Comparison of ENCODE assay signal across 19 mouse cellular contexts in the genomic region with DNA sequence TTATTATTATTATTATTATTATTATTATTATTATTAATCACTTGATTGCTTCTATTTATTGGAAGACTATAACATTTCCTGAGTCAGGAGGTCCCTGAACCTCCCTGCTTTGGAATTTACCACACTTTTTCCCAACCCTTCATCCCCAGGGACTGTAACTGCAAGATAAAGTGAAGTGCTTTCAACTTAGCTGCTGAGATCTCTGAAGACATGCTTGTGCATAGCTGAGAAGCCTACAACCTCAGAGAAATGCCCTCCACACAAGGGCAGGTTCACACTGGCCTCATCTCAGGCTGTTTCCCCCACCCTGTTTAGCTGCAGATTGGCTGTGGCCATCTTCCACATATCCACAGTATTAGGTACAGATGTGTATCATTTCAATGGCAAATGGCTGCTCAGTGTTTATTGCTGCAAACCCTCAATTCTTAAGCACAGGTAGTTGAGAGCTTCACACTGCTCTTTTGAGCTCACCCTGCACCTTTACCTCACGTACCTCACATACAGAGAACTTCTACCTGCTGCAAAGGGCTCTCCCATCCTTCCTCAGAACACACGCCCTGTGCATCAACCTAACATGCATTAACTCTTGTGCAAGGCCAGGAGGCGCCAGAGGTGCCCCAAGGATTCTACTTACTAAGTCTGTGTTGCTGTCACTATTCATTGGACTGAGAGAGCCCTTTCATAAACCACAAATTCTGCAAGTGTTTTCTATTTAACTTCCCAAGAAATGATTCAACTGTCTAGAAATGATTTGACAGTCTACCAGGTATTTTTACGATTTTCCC. TPM values are rescaled to one million over a fixed set of nuclear protein-coding genes. Genes with fewer than 3 reads are reported as not detected.
A peak's percentile ranks its signal among the peaks of the same experiment; 100 is the strongest.
DNase-seq lines count a peak whose midpoint lies in the region; TF ChIP-seq lines count a peak whose summit lies in the region.
"Had no signal": no experiment of that assay in that cellular context is flagged by ENCODE, and none has a peak within 500 bp of the region (broad histone marks: within the 10 kb centered on the region; RNA-seq: fewer than 3 reads in every experiment).

No protein-coding gene starts in this region.

- TF ChIP-seq CTCF in liver, adult 2 months (IDR thresholded peaks at IDR 0.05; ENCODE audit: low read depth, low read length), result peak; percentile 2; the same call in 1 of the 2 replicates

- intact Hi-C loops in left cerebral cortex, postnatal 10 days (cut with DNase I), result no loop called here

- H3K27me3 ChIP-seq in liver, adult 2 months (ENCODE audit: control insufficient read depth, insufficient read depth, low read length), result no peaks in the 10 kb centered on the region
- H3K27me3 ChIP-seq: forebrain, embryonic 13.5 days; heart, embryonic 15.5 days; hindbrain, embryonic 12.5 days; midbrain, embryonic 12.5 days had no signal

- WGBS in liver, adult 2 months, result 75% methylated on average over 4 of the region's 4 CpGs

- no peak overlapping the region for H3K4me3 ChIP-seq in liver, adult 2 months (ENCODE audit: insufficient read depth, low read depth, low read length)
- H3K4me3 ChIP-seq: forebrain, embryonic 13.5 days; heart, embryonic 15.5 days; hindbrain, embryonic 12.5 days; midbrain, embryonic 12.5 days had no signal

- DNase-seq in heart, adult 11 months, result peak; percentile 63
- no peak for DNase-seq in heart, adult 8-10 months (ENCODE audit: low spot score)
- no peak for DNase-seq in liver, adult 2 months (ENCODE audit: extremely low read depth, low read depth, low spot score)
- no peak for DNase-seq in liver
- DNase-seq in 416B (ENCODE audit: low read depth), result peak; percentile 11
- peak; percentile 7 for DNase-seq in ZHBTc4 (ENCODE audit: low read depth, low spot score)
- DNase-seq in urinary bladder, postnatal 4 days (ENCODE audit: low spot score in 2 of 2), result no peak
- DNase-seq in left cerebral cortex, postnatal 10 days (ENCODE audit: extremely low spot score in 1 of 2, low spot score in 2 of 2), result no peak
- DNase-seq: adrenal gland, adult 2 months; cerebellum, adult 11-12 months; cerebellum, postnatal 25 days; kidney, postnatal 25 days had no signal

- H3K36me3 ChIP-seq in liver, adult 2 months (ENCODE audit: control insufficient read depth, insufficient read depth, low read length), result no peaks in the 10 kb centered on the region
- H3K36me3 ChIP-seq: heart, embryonic 15.5 days; hindbrain, embryonic 12.5 days; midbrain, embryonic 12.5 days had no signal

- TF ChIP-seq POLR2A in liver, adult 2 months (IDR thresholded peaks at IDR 0.05; ENCODE audit: extremely low read depth, insufficient read depth, low read length), result no peak

- H3K9ac ChIP-seq in liver, adult 2 months (ENCODE audit: low read depth, low read length), result no peak overlapping the region
- H3K9ac ChIP-seq: forebrain, embryonic 13.5 days; heart, embryonic 15.5 days; hindbrain, embryonic 12.5 days; midbrain, embryonic 12.5 days had no signal

- H3K79me2 ChIP-seq in liver, adult 2 months (ENCODE audit: control insufficient read depth, insufficient read depth, low read length), result no peaks in the 10 kb centered on the region

- no peaks in the 10 kb centered on the region for H3K4me1 ChIP-seq in liver, adult 2 months (ENCODE audit: control insufficient read depth, insufficient read depth, low read length)
- H3K4me1 ChIP-seq: forebrain, embryonic 13.5 days; heart, embryonic 15.5 days; hindbrain, embryonic 12.5 days; midbrain, embryonic 12.5 days had no signal

- H3K27ac ChIP-seq in liver, adult 2 months (replicated peaks; ENCODE audit: insufficient read depth, low read depth, low read length), result no peak overlapping the region
- H3K27ac ChIP-seq: forebrain, embryonic 13.5 days; heart, embryonic 15.5 days; hindbrain, embryonic 12.5 days; midbrain, embryonic 12.5 days had no signal

RNA-seq across cellular contexts. Expression of a gene that starts 52.1 kb away (rescaled TPM):
- total RNA-seq in heart, adult 8-10 months (2022), result 1,000 to 10,000 TPM; 2,501 to 2,686 (median 2,598) TPM
- 3.4 TPM in 1 of 2 replicates, not detected in the other for total RNA-seq in liver, adult 2 months (2014; rRNA removed)
- polyA plus RNA-seq in liver, adult 2 months (2012; rRNA removed), result not detected in 2 replicates
- not detected for total RNA-seq in left cerebral cortex, postnatal 10 days (2021)
- total RNA-seq: adrenal gland, adult 2 months; left cerebral cortex, postnatal 36 days had no signal
- polyA plus RNA-seq: adrenal gland, adult 2 months; forebrain, embryonic 13.5 days; hindbrain, embryonic 12.5 days; liver, embryonic 11.5 days; midbrain, embryonic 12.5 days; neural tube, embryonic 14.5 days had no signal

Comparison
In these comparisons a context has a peak if more than half of its experiments do, and no peak if none do; other contexts are left out.
1. DNase-seq: peak in heart, adult 11 months (single experiment), 416B (single experiment) and ZHBTc4 (single experiment); none in heart, adult 8-10 months (single experiment), liver, adult 2 months (single experiment), liver (single experiment), urinary bladder, postnatal 4 days (0 of 2) and left cerebral cortex, postnatal 10 days (0 of 2).
2. RNA of a gene that starts 52.1 kb away (total RNA-seq): 2,501 to 2,686 TPM in heart, adult 8-10 months; 3.4 TPM in liver, adult 2 months and not detected in left cerebral cortex, postnatal 10 days; every median in the first group is over 100 times any median in the second.